Mouse (Mus musculus) adrenal gland, postnatal 4 days (tissue): Measurements from ENCODE around the gene Cdh13. TPM values are rescaled to one million over a fixed set of nuclear protein-coding genes. Genes with fewer than 3 reads are reported as not detected.

Experiments
- DNase-seq, 2 experiments: peaks; one replicate each; pipeline ENCODE4 v3.0.0; 2021 to 2022; ENCODE audit warnings: low spot score in 2 of 2, mixed read lengths in 2 of 2
- total RNA-seq, 2 experiments: library from RNA; stranded (reverse); gene quantifications; 2 replicates each; pipeline ENCODE4 v1.2.3; 2021

The Cdh13 gene
- total RNA-seq, 2 experiments from 2014 or later: 9.0 to 11.0 TPM

GRCm38 (mm10) chr8:118379657-118380056, 96.1 kb downstream of the Cdh13 start:
- DNase-seq: no peak

- DNase-seq: no peak
Observed at GRCm38 (mm10) chr8:118380058-118380457, 96.5 kb downstream of the Cdh13 start.

GRCm38 (mm10) chr8:118380782-118381181, 97.2 kb downstream of the Cdh13 start:
- no peak for DNase-seq

- no peak for DNase-seq
Observed at GRCm38 (mm10) chr8:118381641-118382040, 98.1 kb downstream of the Cdh13 start.

- no peak for DNase-seq
Observed at GRCm38 (mm10) chr8:118384314-118384713, 100.8 kb downstream of the Cdh13 start.

- DNase-seq: no peak
Observed at GRCm38 (mm10) chr8:118389456-118389855, 105.9 kb downstream of the Cdh13 start.

- no peak for DNase-seq
Observed at GRCm38 (mm10) chr8:118393909-118394650, 110.5 kb downstream of the Cdh13 start.

GRCm38 (mm10) chr8:118395178-118395577, 111.6 kb downstream of the Cdh13 start:
- no peak for DNase-seq

- no peak for DNase-seq
Observed at GRCm38 (mm10) chr8:118404836-118405235, 121.3 kb downstream of the Cdh13 start.

- DNase-seq: no peak
Observed at GRCm38 (mm10) chr8:118407322-118407721, 123.8 kb downstream of the Cdh13 start.

- DNase-seq: no peak
Observed at GRCm38 (mm10) chr8:118409396-118409795, 125.9 kb downstream of the Cdh13 start.

GRCm38 (mm10) chr8:118410341-118410970, 126.9 kb downstream of the Cdh13 start:
- DNase-seq: no peak

- DNase-seq: no peak
Observed at GRCm38 (mm10) chr8:118415672-118416071, 132.1 kb downstream of the Cdh13 start.

GRCm38 (mm10) chr8:118416811-118417355, 133.3 kb downstream of the Cdh13 start:
- no peak for DNase-seq

- no peak for DNase-seq
Observed at GRCm38 (mm10) chr8:118422624-118423023, 139.1 kb downstream of the Cdh13 start.

GRCm38 (mm10) chr8:118428941-118429340, 145.4 kb downstream of the Cdh13 start:
- DNase-seq: no peak

- no peak for DNase-seq
Observed at GRCm38 (mm10) chr8:118431731-118432440, 148.4 kb downstream of the Cdh13 start.

GRCm38 (mm10) chr8:118433553-118434180, 150.1 kb downstream of the Cdh13 start:
- no peak for DNase-seq

GRCm38 (mm10) chr8:118436751-118437150, 153.2 kb downstream of the Cdh13 start:
- DNase-seq: no peak

GRCm38 (mm10) chr8:118437152-118437551, 153.6 kb downstream of the Cdh13 start:
- DNase-seq: no peak

- DNase-seq: no peak
Observed at GRCm38 (mm10) chr8:118437874-118438273, 154.3 kb downstream of the Cdh13 start.
